Mouse (Mus musculus) c-Kit-positive CD71-positive TER-119-positive erythroid progenitor cells, embryonic 14.5 days (primary cell): ENCODE measurements around the gene Sorbs1.

Experiments
- DNase-seq: peaks from one replicate; pipeline ENCODE4 v3.0.0-alpha.2; 2013; ENCODE audit warnings: low spot score

Sorbs1 gene

GRCm38 (mm10) chr19:40477445-40477941 lies 36.1 kb downstream of the Sorbs1 start:
- no peak for DNase-seq

- no peak for DNase-seq
Measured at GRCm38 (mm10) chr19:40476491-40476890, 37.1 kb downstream of the Sorbs1 start.

DNA sequence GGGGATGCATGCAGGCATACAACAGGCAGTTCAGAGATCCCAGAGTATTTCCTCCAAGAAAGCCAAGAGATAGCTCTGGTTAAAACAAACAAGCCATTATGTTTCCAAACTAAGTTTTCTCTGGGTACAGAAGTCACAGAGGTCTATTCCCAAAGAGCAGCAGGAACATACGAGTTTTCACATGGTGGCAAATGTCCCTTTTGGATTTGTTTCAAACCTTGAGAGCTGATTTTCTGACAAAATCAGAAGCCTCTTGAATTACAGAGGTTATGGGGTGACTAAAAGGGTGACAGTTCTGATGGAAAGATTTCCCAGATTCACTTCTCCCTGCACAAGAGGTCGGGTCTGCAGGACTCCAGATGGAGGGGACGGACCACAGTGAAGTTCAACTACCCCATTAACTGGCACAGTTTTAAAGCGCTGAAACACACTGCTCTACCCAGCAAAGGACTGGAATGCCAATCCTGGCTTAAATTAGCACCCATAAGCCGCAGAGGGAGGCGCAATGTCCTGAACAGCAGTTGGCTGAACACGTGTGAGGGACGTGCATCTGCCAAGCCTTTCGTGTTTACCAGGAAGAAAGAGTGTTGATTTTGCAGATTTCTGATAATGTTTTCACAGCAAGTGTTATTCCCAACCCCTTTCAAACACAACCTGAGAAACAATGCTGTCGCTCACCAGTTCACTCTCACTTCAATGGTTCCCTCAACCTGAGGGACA lies 41.9 kb downstream of the Sorbs1 start:
- DNase-seq = no peak

DNA sequence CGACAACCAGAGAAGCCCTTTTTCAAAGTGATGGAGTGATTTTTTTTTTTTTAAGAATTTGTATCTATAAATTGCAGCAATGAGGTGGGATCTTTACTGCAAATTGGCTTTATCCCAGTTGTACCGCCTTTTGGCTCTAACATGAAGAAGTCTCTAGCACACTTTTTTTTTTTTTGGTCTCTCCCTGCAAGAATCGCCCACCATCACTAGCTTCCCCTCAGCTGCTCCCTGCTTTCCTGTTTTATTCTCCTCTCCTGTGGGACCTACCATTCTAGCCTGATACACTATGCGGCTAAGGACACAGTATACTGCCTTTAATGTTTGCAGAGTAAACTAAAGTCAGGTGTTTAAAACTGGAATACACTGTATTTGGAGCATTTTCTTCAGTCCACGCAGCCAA lies 43.8 kb downstream of the Sorbs1 start:
- DNase-seq = no peak

DNA sequence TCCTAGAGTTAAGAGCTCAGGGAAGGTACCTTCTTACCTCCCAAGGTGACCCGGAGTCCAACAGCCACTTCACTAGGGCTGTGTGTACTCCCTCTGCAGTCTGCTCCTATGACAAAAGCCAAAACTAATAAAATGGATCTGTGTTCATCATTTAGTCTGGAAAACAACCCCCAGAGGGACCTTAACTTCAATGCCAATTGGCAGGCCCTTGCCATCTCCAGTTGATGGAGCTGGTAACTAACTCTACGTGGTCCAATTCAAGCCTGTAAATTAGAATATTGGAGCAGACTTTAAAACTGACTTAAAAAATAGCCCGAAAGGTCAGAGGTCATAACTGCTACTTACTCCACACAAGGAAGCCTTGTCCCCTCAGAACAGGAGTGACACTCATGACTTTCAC lies 45.3 kb downstream of the Sorbs1 start:
- no peak for DNase-seq

DNA sequence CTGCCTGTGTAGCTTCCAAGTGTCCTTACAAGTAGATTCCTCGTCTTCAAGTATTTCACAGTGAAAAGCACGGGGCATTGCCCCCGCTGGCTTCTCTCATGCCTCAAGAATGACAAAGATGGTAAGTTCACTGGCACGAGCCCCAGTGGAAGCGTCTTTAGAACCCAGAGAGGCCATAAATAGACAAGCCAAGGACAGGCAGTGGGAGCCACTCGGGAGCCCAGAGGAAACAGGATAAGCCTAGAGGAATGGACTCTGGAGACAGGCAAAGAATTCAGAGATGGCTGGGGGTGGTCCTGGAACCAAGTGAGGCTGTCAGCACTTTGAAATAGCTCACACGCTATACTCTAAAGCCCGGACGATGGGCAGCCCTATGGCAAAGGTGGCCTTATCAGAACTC lies 45.8 kb downstream of the Sorbs1 start:
- DNase-seq = no peak

DNA sequence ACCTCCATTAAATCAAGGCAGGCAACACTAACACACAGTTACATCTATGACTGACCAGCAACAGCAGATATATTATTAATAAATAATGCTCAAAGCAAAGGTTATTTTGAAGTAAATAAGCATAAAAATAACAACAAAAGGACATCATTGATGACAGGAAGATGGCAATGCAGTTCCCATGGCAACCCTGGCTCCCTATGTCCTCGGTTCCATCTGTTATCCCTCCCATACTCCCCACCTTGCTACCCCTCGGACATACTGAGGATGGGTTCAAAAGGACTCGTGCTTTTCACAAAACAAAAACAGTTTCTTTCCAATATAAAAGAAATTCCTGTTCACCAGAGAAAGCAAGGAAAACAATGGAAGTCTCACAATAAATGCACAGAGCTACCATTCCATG lies 48.2 kb downstream of the Sorbs1 start:
- no peak for DNase-seq

DNA sequence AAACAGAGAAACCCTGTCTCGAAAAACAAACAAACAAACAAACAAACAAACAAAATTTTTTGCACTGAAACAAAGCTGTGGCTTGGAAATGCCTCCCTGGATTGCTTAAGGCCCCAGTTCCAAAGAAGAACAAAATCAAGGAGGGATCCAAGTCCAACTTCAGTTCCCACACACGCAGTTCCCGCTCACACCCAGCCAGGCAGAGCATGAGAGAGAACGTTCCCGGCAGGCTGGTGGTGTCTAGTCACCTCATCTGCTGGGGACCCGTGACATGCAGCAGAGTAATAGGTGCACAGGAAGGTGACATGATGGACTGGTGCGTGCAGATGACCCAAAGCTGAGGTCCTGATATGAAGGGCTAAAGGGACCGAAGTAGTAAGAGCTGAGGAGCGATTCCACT lies 49.2 kb downstream of the Sorbs1 start:
- no peak for DNase-seq

- DNase-seq = no peak
Measured at GRCm38 (mm10) chr19:40462892-40463291, 50.7 kb downstream of the Sorbs1 start.

DNA sequence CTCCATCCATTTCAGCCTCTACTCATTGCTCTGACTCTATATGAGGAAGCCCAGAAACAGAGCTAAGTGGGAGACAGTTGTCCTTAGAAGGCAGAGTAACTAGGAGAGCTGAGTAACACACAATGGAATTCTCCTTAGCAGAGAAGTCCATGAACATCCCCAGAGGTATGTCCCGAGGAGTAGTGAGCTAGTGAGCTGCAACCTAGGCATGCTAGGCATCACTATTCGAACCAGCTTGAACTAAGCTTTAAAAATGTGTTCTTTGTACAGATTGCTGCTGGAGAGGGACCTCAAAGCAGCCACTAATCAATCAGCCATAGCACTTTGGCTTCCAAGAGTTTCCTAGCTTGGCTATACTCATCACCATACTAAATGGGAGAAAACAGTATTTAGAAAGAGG lies 51.1 kb downstream of the Sorbs1 start:
- DNase-seq = no peak

DNA sequence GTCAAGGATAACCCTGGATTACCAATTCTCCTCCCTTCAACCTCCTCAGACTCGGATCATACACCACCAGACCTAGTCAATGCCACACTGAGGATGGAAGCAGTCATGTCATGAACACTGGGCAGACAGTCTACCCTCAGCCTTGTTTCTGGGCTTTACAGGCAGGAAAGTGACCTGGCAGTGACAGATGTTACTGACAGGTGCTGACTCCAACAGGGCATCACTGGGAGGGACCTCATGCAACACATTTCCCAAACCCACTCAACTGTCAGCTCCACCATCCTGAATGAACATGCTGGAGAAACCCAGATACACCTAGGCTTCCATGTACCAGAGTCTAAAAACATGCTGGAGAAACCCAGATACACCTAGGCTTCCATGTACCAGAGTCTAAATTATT lies 51.9 kb downstream of the Sorbs1 start:
- no peak for DNase-seq

DNA sequence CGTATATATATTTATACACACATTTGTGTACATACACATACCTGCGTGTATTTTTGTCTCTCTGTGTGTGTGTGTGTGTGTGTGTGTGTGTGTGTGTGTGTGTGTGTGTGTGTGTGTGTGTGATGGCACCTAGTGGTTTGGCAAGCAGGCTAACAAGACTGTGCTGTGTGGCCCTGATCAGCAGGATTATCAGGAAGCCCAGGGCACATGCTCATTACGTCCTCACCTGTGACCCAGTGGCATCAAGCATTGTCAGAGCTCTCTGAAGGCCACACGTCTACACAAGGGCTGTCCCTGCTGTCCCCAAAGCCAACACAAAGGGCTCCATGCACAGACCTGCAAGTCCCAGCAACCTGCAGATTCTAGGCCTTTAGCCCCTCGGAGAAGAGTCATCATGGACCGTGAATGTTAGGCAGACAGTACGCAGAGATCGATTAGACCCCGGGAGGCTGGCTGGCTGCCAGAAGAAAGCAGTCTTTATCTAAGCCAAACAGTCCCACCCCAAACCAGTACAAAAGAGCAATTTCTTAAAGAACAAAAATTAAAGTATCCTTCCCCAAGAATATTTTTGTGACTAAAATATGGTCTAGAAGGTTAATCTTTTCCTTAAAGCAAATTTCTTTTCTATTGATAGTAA lies 52.6 kb downstream of the Sorbs1 start:
- DNase-seq = peak; percentile 21

- no peak for DNase-seq
Measured at GRCm38 (mm10) chr19:40459338-40459737, 54.2 kb downstream of the Sorbs1 start.

DNA sequence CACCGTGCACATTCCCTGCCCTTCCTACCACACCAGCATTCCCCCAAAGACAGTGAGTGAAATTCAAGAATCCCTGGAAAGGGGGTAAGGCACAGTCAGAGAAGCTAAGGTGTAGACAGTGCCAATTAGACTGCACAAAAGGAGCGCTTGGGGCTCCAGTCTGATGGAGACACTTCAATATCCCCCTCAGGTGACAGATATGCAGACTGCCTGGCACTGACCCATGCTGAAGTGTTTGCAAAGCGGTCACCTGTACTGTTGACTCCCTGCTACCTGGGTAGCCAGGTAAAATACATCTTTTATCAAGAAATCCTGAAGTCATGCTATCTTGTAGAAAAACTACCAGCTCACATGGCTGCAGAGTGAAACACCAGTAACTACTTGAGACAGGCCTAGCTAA lies 54.8 kb downstream of the Sorbs1 start:
- DNase-seq = no peak

- DNase-seq = no peak
Measured at GRCm38 (mm10) chr19:40455248-40455647, 58.3 kb downstream of the Sorbs1 start.

DNA sequence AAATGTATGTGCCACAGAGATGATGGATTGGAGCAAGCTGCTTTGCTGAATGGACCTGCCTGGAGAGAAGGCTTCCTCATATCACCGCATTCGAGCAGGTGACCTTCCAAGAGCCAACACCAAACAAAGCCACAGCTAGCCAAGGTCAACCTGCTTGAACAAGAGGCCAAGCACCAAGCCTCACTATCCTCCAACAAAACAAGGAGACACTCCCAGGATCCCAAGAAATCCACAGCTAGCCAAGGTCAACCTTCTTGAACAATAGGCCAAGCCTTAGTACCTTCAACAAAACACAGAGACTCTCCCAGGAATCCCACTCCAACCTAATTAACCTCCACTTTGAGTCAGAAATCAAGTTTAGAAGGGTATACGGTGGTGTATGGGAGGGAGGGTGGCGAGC lies 59.5 kb downstream of the Sorbs1 start:
- no peak for DNase-seq

DNA sequence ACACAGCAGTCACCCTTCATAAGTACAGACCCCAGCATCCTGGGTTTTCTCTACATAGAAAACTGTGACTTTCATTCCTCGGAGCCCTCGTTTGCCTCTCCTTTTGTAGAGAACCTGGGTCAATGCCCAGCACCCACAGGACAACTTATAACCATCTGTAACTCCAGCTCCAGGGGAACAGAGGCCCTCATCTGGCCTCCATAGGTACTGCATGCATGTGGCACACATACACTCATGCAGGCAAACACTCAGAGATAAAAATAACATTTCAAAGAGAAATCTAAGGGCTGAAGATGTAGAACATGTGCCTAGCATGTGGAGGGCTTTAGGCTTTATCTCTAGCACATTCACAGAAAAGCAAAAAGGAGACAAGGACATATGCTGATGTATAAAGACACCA lies 61.4 kb downstream of the Sorbs1 start:
- DNase-seq = no peak

- no peak for DNase-seq
Measured at GRCm38 (mm10) chr19:40451307-40451706, 62.3 kb downstream of the Sorbs1 start.

DNA sequence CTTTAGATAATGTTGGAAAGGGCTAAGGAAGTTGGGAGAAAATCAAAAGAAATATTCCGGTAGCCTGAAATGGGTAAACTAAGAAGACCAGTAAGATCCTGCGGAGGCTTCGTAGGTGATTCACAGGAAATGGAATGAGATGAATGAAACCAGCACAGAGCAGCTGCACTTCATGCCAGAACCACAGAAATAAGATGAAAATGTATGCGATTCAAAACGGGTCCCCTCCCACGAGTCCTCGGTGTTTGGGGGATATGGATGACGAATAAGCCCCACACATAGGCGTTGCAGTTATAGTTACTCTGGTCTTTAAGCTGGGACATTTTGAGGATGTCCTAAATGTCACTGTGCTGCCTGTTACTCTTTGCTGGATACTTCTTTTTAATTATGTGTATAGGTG lies 67.1 kb downstream of the Sorbs1 start:
- DNase-seq = no peak

DNA sequence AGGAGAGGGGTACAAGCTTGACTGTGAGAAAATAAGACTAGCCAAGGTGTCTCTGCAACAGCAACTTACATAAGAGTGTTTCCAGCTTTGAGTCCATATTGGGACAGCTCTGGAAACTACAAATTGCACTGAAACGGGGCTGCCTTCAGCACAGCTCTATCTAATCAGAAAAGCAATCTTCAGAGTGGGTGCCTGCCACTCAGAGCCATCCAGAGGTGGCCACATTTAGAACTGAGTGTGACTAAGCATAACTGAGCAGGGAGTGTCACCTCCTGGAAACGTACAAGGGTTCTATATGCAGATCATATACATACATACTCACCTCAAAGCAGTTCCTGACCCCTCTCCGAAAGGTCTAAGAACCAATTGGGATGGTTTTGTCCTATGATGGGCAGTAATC lies 71.2 kb downstream of the Sorbs1 start:
- peak; percentile 48 for DNase-seq

GRCm38 (mm10) chr19:40440951-40441350 lies 72.6 kb downstream of the Sorbs1 start:
- no peak for DNase-seq

DNA sequence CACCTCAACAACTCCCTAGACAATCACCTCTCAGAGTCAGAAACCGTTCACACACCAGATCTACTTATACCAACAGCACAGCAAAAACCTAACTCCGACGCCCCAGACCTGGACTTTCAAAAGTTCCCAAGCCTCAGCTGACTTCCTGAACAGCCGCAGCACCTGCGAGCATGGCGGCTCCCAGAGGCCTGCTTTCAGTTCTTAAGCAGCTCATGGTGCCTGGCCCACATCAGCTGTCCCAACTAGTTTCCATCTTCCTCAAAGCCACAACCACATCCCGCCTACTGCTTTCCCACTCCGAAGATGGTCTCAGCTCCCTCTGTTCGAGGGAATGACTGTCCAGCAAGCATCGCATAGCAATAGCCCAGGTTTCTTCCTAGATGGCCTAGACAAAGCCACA lies 74.7 kb downstream of the Sorbs1 start:
- no peak for DNase-seq

- DNase-seq = no peak
Measured at GRCm38 (mm10) chr19:40437651-40438068, 75.9 kb downstream of the Sorbs1 start.
